Mouse (Mus musculus) c-Kit-positive CD71-positive TER-119-positive erythroid progenitor cells, embryonic 14.5 days (primary cell): Measurements from ENCODE around the gene Bbs12.

ENCODE experiments used
- DNase-seq: peaks from one replicate; pipeline ENCODE4 v3.0.0-alpha.2; 2013; ENCODE audit warnings: low spot score

Bbs12 gene

GRCm38 (mm10) chr3:37312370-37312941, at the start of gene Bbs12, which contains the start of gene Cetn4:
Gene Bbs12, plus strand, starts transcription at chr3:37312554.
Gene Cetn4, minus strand, starts transcription at chr3:37312708.
- DNase-seq: peak; percentile 92

DNA sequence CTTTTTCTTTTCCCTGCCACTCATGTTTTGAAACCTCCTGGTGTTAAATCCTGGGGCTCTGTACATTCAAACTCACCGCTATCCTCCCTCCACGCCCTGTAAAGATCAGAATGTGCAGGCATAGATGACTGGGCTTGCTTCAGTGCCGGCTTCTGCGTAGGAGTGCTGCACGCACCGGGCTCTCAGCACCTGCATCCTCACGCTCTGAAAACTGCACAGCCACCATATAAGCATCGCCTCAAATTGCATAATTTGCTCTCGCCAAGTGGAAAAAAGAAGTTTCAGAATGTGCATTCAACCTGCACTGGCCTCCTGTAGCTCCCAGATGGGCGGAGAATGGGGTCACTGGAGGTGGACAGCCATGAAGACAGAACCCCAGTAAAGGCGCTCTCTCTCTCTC, 44.0 kb upstream of the Bbs12 start:
- DNase-seq: no peak

DNA sequence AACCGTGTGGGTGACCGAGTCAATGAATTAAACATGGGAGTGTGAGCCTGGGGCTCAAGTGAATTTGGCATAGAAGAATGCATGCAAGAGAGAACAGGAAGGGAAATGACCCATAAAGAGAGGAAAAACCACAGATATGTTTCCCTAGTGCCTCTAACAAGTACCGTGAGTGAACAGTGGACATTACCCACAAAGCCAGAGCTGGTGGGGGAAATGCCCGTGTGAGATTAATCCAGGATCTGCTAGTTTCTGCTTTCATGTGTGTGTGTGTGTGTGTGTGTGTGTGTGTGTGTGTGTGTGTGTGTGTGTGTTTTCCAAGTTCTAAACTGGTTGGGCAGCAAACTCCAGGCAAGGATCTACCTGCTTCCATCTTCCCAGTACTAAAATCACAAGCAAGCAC, 42.4 kb upstream of the Bbs12 start:
- DNase-seq: no peak

DNA sequence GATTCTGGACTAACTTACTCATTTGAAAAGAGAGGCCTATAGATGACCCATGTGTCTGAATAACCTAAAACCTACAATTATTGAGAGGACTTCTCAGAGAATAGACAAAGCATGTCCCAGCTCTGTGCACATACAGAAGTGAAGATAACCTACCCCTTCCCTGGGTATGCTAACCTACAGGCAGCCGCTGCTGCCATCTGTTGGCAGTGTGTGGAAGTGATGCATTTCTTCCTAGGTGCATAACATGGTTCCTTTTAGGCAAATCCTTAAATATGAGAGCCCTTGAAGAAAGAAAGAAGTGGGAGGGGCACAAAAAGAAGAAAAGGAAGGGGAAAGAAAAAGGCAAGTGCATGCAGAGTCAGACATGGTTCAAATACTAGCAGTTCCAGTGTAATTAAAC, 41.1 kb upstream of the Bbs12 start:
- DNase-seq: peak; percentile 48

DNA sequence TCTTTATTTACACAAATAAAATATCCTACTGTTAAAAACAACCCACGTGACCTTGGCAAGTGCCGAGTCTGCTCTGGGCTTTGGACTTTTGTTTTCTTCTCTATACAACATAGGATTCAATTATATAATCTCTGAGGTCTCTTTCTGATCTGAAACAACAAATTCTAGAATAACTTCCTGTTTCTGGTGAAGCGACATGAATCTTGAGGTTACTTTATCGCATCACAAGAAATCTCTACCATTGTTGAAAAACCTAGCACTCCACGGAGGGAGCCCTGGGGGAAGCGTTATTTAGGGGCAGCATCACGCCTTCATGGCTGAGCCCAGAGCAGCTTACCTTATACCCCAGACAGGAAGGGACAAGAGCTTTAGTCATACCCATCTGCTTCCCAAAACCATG, 39.3 kb upstream of the Bbs12 start:
- no peak for DNase-seq

DNA sequence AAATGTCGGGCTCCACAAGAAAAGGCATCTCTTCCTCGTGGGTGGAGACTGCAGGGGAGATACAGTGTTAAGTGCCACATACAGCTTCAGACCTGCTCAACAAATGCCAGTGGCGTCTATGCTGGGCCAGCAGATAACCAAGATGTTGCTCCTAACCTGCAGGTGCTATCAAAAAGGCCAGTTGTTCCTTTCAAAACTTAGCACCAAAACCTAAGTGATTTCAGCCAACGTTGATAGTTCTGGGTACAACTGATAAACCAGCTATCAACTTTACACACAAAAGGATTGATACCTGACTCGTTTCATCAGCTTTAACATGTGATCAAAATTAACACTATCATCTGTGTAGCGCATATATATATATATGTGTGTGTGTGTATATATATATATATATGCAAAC, 37.7 kb upstream of the Bbs12 start:
- DNase-seq: peak; percentile 44

DNA sequence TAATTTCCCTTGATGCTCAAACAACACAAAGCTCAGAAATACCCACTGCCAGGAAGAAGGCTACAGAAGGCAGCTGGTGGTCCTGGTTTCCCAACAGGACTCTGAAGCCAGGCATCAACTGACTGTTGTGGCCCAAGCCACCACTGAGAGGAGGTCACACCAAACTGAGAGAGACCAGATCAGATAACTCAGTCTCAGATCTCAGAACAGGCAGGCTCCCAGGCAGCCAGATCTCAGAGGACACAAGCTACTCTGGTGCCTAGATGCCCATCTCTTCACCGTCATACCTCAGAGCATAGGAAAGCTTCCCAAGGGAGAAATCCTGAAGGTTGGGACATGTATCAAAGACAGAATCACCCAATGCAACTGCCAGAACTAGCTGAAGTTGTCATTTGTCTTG, 32.1 kb upstream of the Bbs12 start:
- no peak for DNase-seq

GRCm38 (mm10) chr3:37280871-37281270, 31.5 kb upstream of the Bbs12 start:
- DNase-seq: no peak

- no peak for DNase-seq
Measured at GRCm38 (mm10) chr3:37282299-37282922, 29.9 kb upstream of the Bbs12 start.

DNA sequence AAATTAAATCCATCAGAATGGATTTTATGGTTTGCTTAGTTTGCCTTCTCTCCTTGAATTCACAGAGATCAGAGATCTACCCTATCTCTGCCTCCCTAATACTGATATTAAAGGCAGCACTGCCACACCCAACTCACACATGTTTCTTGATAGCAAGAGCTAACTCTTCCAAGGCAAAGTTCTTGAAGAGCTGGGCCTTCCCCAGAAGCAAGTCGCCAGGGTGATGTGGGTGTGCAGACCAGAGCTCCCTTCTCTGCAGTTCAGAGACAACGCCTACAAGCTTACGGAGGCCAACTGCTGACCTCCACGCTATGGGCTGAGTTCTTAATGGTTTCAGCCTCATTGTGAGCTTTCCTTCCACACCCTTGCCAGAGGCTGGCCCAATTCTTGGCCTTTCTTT, 29.1 kb upstream of the Bbs12 start:
- DNase-seq: no peak

DNA sequence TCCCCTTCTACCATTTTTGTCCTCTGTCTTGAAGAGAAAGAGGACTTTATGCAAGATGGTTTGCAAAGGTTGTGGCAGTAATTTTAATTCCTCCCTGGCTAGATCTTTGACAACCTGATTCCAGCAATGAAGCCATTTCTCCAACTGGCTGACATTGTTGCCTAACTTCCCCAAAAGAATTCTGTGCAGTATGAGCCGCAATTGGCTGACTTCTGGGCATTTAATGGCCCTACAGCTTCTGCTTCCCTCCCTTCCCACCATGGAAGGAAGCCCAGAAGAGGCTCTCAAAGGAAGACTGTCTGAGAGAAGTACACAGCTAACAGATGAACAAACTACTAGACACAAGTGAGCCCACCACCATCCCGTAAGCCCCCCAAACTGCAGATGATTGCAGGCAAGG, 23.1 kb upstream of the Bbs12 start:
- DNase-seq: no peak

GRCm38 (mm10) chr3:37290881-37291541, 21.3 kb upstream of the Bbs12 start:
- no peak for DNase-seq

DNA sequence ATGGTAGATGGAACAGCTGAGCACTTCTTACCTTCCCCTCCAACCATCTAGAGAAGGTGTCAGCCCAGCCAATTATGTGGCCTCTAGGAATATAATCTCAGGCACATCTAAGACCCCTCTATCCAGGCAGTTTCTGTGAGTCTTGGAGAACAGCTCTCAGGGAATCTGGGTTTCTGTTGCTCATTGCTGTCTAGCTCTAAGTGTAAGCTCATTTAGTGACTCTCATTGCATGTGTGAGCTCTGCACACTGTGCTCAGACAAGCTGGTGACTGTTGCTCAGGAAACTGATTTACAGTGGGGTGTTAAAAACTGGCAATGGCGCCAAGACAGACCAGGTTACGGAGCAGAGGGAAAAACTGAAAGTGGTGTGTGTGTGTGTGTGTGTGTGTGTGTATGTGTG, 20.4 kb upstream of the Bbs12 start:
- DNase-seq: no peak

DNA sequence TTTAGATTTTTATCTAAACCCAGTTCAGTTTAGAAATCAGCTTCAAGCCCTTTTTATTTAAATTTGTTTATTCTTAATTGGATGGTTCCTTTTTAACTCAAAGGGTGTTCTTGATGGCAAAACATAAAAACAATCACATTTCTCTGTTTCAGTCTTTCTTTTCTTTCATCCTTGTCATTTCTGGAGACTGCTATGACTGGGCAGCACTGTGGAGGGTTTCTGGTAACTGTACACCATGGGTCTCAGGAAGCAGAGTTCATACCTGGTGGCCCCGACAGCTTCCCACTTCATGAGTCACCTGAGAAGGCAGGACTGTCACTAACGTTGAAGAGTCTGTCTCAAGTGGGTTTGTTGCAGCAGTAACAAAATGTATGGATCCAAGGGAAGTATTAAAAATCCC, 19.7 kb upstream of the Bbs12 start:
- DNase-seq: no peak

DNA sequence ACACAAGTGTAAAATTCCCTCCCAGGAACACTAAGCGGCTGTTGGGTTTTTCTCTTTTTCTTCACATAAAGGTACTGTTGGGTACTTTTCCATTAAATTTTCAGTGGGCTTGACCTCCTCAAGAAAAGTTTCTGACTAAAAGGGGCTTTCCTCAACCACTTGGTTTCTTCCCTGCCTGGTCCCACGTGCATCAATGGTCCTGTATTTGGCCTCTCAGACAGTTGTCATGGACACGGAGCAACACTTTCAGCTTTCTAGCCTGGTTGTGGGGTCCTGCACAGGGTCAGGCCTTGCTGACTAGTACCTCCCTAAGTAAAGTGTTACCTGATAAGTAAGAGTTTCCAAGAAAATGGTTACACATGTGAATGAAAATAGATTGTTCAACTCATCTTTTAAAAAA, 12.9 kb upstream of the Bbs12 start:
- DNase-seq: no peak

DNA sequence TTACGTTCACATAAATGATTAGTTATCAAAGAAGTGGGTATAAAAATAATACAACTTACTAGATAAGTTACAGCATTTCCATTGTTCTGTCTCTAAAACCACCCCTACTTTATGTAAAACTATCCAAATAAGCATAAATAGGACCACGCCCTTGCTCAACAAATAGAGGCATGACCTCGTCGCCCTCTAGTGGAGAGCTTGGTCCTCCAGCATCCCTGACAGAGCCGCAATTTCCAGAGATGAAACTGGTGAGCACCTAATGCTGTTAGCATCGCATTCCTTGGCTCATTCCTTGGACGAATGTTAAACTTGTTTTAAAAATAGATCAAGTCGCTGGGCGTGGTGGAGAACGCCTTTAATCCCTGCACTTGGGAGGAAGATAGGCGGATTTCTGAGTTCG, 9.7 kb upstream of the Bbs12 start:
- peak; percentile 81 for DNase-seq

DNA sequence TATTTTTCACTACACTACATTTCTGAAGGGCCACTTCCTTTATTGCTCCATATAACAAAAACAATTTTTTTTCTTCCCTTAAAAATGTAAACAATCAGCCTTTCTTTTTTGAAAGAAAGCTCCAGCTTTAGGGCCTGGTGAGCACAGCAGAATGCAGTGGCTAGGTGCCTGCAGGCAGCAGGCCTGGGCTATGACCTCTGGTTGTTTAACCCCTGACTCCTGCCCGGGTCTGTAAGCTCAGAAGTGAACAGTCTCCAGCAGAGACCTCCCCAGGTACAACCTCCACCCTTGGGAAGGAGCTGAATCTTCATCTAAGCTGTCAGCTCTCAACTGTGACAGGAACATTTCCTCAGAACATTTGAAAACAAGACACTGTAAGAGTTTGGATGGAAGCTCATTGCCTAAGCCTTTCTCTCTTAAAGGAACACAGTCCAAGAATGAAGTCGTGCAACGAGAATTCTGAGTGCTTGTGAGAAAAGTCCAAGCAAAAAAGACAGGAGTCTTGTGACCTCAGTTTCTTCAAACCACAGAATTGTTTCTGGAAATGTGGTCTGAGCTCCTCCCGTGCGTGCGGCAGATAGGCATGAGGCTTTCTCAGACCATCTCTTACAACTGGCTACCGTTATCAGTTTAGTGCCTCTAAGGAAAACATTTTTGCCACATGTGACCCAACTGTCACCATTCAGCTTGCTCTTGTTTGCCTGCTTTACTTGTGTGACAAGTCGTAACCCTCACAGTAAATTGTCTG, 8.8 kb upstream of the Bbs12 start:
- peak; percentile 71 for DNase-seq

- DNase-seq: no peak
Measured at GRCm38 (mm10) chr3:37311897-37312369, 421 bp upstream of the Bbs12 start.

GRCm38 (mm10) chr3:37313371-37313770, 1.0 kb downstream of the Bbs12 start:
- peak; percentile 53 for DNase-seq

DNA sequence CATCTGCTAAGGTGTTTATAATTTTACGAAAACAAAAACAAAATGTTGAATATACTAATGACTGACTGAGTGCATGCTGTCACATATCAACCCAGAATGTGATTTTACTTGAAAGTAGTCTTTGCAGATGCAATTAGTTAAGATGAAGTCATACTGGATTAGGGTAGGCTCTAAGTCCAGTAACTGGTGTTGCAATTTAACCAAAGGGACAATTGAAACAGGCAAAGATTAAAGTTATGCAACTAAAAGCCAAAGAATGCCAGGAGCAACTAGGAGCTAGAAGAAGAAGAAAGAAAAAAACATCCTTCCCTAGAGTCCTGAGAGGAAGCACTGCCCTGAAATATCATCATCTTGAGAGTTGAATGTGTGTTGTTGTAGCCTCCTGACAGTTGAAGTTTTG, 3.9 kb downstream of the Bbs12 start:
- DNase-seq: no peak

DNA sequence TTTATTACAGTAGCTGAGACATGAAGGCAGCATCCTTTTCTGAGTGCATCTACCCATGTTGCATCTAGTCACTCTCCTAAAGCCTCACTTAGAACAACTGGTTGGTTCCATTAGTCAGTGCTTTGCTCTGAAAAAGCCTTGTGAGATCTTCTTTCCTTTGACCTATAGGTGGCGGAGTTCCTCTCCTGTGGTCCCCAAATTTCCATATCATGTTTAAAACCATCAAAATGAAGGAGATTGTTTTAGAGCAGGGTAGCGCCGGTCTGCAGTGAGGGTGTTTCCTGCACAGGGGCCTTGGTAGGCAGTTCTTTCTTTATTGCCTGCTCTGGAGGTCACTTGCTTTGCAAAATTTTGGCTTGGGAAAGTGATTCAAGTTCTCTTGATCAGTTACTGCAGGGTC, 12.0 kb downstream of the Bbs12 start:
- DNase-seq: no peak

- no peak for DNase-seq
Measured at GRCm38 (mm10) chr3:37325317-37326112, 13.2 kb downstream of the Bbs12 start.
